Mouse (Mus musculus) neural tube, embryonic 15.5 days (tissue): ENCODE data around the gene Rnaseh2b. TPM values are rescaled to one million over a fixed set of nuclear protein-coding genes. Genes with fewer than 3 reads are reported as not detected.

Experiments
- ATAC-seq: fragments of 200-750 bp; cut with Nextera tagmentation; 2 replicates; pipeline ENCODE4 v1.8.0; 2017; ENCODE audit warnings: mild to moderate bottlenecking, moderate TSS enrichment, moderate library complexity; ENCODE audit not compliant: low FRiP score
- H3K27ac ChIP-seq: fragments of 300-500 bp; sonication (generic); replicated peaks from 2 replicates; pipeline ENCODE4 v1.5.1; 2015; ENCODE audit warnings: mild to moderate bottlenecking, inconsistent platforms
- H3K27me3 ChIP-seq: fragments of 300-500 bp; sonication (generic); replicated peaks from 2 replicates; pipeline ENCODE4 v1.6.1; 2015; ENCODE audit warnings: inconsistent platforms
- H3K36me3 ChIP-seq: fragments of 300-500 bp; sonication (generic); 2 replicates; pipeline ENCODE4 v1.6.1; 2015; ENCODE audit warnings: inconsistent platforms
- H3K4me1 ChIP-seq: fragments of 300-500 bp; sonication (generic); 2 replicates; pipeline ENCODE4 v1.6.1; 2015; ENCODE audit warnings: inconsistent platforms
- H3K4me2 ChIP-seq: fragments of 300-500 bp; sonication (generic); 2 replicates; pipeline ENCODE4 v1.6.1; 2015; ENCODE audit warnings: inconsistent platforms, mild to moderate bottlenecking, moderate library complexity
- H3K4me3 ChIP-seq: fragments of 300-500 bp; sonication (generic); replicated peaks from 2 replicates; pipeline ENCODE4 v1.5.1; 2015; ENCODE audit warnings: mild to moderate bottlenecking, inconsistent platforms
- H3K9ac ChIP-seq: fragments of 300-500 bp; sonication (generic); replicated peaks from 2 replicates; pipeline ENCODE4 v1.6.1; 2015; ENCODE audit warnings: mild to moderate bottlenecking, inconsistent platforms
- H3K9me3 ChIP-seq: fragments of 300-500 bp; sonication (generic); replicated peaks from 2 replicates; pipeline ENCODE4 v1.6.1; 2016; ENCODE audit warnings: inconsistent platforms
- WGBS: fragments of 180-500 bp; shearing (Covaris S2); methylation state at CpG from one replicate; pipeline ENCODE4 v1.1.7; 2015; ENCODE audit warnings: mixed read lengths; 5-methylcytosine and 5-hydroxymethylcytosine counted together
- polyA plus RNA-seq: library from polyadenylated mRNA; unstranded; fragments of >200 nt; fragmentation: Nextera tagmentation; extraction: Ambion mirVana; gene quantifications from 2 replicates; pipeline ENCODE4 v1.2.1, GENCODE M21; 2015

Rnaseh2b gene
- polyA plus RNA-seq, 1 experiment from 2014 or later: 25.8 TPM

DNA sequence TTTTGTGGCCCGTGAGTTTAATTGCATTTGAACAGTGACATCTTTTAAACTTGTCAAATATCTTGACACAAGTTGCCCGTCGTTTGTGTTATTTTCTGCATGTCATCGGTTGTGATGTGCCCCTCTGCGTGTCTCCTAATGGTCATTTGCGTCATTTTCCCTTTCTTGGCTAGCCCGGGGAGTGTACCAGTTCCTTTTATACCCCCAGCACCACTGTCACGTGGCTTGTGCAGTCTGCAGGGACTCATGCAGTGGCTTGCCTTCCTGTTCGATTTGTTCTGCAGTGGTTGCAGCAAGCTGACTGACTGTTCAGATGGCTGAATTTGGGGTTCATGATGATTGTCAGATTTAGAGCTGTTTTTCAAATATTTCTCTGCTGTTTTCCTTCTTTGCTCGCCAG is 81.6 kb downstream of the Rnaseh2b start:
- H3K27me3 ChIP-seq: no peaks in the 10 kb centered on the region
- no peak for ATAC-seq
- WGBS: 78% methylated on average over 10 of the region's 10 CpGs

DNA sequence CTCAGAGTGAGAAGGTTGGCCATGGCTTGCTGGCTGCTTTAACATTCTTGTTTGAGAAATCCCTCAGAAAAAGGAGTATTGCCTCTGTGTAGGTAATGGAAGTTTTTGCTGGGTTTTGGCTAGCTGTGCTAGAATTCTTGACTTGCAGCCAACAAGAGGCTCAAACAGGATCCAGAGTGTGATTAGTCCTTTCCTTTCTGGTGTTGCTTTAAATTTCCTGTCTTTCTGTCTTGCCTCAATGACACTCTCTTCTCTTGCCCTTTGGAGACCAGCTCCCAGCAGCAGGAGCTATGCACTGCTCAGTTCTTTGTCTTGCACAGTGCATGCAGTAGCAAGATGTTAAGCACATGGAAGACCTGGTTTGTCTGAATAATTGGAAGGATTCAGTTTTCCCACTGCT is 83.3 kb downstream of the Rnaseh2b start:
- no peak overlapping the region for H3K4me3 ChIP-seq
- no peaks in the 10 kb centered on the region for H3K27me3 ChIP-seq
- no peaks in the 10 kb centered on the region for H3K9me3 ChIP-seq
- ATAC-seq: no peak
- no peaks in the 10 kb centered on the region for H3K36me3 ChIP-seq
- H3K4me1 ChIP-seq: peaks cover 8% of the 10 kb centered on the region; the same call in 1 of the 2 replicates
- H3K4me2 ChIP-seq: no peak overlapping the region
- no peak overlapping the region for H3K27ac ChIP-seq
- H3K9ac ChIP-seq: no peak overlapping the region

More for the DNA sequence above, 81.6 kb downstream of the Rnaseh2b start:
- Histone ChIP-seq H3K9ac (no peak overlapping the region), H3K4me2 (no peak overlapping the region), H3K27ac (no peak overlapping the region), H3K9me3 (no peaks in the 10 kb centered on the region), H3K4me1 (peaks cover 8% of the 10 kb centered on the region; the same call in 1 of the 2 replicates), H3K36me3 (no peaks in the 10 kb centered on the region), H3K4me3 (no peak overlapping the region)

- WGBS: 85% methylated on average over 2 of the region's 2 CpGs
These were observed 83.7 kb downstream of the Rnaseh2b start for GRCm38 (mm10) chr14:62376115-62376514.

GRCm38 (mm10) chr14:62379391-62379790 is 87.0 kb downstream of the Rnaseh2b start:
- Histone ChIP-seq H3K9ac (no peak overlapping the region), H3K27me3 (no peaks in the 10 kb centered on the region), H3K4me2 (no peak overlapping the region), H3K4me1 (peaks cover 4% of the 10 kb centered on the region; the same call in 1 of the 2 replicates), H3K27ac (no peak overlapping the region), H3K9me3 (no peaks in the 10 kb centered on the region), H3K4me3 (no peak overlapping the region), H3K36me3 (no peaks in the 10 kb centered on the region)
- ATAC-seq: no peak
- 92% methylated on average over 2 of the region's 2 CpGs for WGBS

More at GRCm38 (mm10) chr14:62376115-62376514, 83.7 kb downstream of the Rnaseh2b start:
- no peak for ATAC-seq
- no peak overlapping the region for H3K27ac ChIP-seq
- H3K9ac ChIP-seq: no peak overlapping the region
- H3K9me3 ChIP-seq: no peaks in the 10 kb centered on the region
- no peaks in the 10 kb centered on the region for H3K27me3 ChIP-seq
- H3K36me3 ChIP-seq: no peaks in the 10 kb centered on the region
- no peak overlapping the region for H3K4me3 ChIP-seq
- no peak overlapping the region for H3K4me2 ChIP-seq
- H3K4me1 ChIP-seq: peaks cover 8% of the 10 kb centered on the region; the same call in 1 of the 2 replicates

GRCm38 (mm10) chr14:62380606-62381005 is 88.2 kb downstream of the Rnaseh2b start:
- no peak overlapping the region for H3K9ac ChIP-seq
- no peak for ATAC-seq
- WGBS: 83% methylated on average over 6 of the region's 6 CpGs

DNA sequence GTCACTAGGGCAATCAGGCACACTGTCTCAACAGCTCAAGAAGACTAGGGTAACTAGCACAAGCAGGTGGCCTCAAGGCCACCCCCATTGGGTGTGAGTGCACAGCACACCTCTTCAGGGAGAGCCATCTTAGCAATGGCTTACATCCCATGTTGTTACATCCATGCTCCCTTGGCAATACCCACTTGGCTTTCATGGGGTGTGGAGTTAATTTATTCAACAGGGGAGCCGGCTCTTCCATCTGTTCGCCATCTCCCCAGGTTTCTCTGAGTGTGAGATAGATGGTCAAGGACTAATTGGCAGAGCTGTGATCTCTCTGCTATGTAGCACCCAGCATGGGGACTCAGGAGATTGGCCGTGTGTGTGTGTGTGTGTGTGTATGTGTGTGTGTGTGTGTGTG is 90.7 kb downstream of the Rnaseh2b start:
- H3K4me1 ChIP-seq: no peaks in the 10 kb centered on the region
- no peaks in the 10 kb centered on the region for H3K27me3 ChIP-seq
- H3K9me3 ChIP-seq: no peaks in the 10 kb centered on the region
- WGBS: 83% methylated on average over 3 of the region's 3 CpGs
- no peak for ATAC-seq
- H3K9ac ChIP-seq: no peak overlapping the region
- H3K36me3 ChIP-seq: no peaks in the 10 kb centered on the region
- no peak overlapping the region for H3K27ac ChIP-seq
- no peak overlapping the region for H3K4me2 ChIP-seq
- H3K4me3 ChIP-seq: no peak overlapping the region

More at GRCm38 (mm10) chr14:62380606-62381005, 88.2 kb downstream of the Rnaseh2b start:
- no peak overlapping the region for H3K4me3 ChIP-seq
- H3K27me3 ChIP-seq: no peaks in the 10 kb centered on the region
- no peaks in the 10 kb centered on the region for H3K36me3 ChIP-seq
- no peaks in the 10 kb centered on the region for H3K4me1 ChIP-seq
- no peaks in the 10 kb centered on the region for H3K9me3 ChIP-seq
- H3K27ac ChIP-seq: no peak overlapping the region
- H3K4me2 ChIP-seq: no peak overlapping the region

DNA sequence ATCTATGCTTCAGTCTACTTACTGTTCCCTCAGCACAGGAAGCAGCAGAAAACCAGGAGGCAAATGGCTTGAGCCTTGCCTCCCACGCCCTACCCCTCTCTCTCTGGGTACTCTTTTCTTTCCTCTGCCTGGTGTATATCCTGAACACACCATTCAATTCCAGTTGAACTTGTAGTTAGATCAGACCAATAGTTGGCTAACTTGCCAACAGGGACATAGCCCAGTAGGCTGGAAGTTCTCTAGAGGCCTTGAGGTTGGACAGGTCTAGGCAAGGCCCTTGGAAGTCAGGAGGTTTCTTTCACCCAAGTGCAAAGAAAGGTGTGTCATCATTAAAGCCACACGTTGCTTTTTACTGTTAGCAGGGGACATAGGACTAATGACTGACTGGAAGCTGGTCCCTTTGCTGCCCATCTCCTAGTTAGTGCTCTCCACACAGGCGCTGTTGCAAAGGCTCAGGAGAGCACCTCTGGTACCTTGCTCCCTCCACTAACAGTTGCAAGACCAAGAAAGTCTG is 91.5 kb downstream of the Rnaseh2b start:
- H3K27ac ChIP-seq: no peak overlapping the region
- peaks cover under 1% of the 10 kb centered on the region; the same call in 1 of the 2 replicates for H3K4me1 ChIP-seq
- no peaks in the 10 kb centered on the region for H3K9me3 ChIP-seq
- no peaks in the 10 kb centered on the region for H3K27me3 ChIP-seq
- H3K36me3 ChIP-seq: no peaks in the 10 kb centered on the region
- 93% methylated on average over 3 of the region's 3 CpGs for WGBS
- ATAC-seq: no peak
- H3K9ac ChIP-seq: no peak overlapping the region
- H3K4me2 ChIP-seq: no peak overlapping the region
- no peak overlapping the region for H3K4me3 ChIP-seq

- WGBS: 38% methylated on average over 6 of the region's 6 CpGs
- ATAC-seq: peak; percentile 55; the same call in 1 of the 2 replicates
- Histone ChIP-seq H3K4me1 (peaks cover 12% of the 10 kb centered on the region; the same call in 1 of the 2 replicates), H3K27ac (peak overlapping the region; percentile 23; the same call in 1 of the 2 replicates), H3K9ac (no peak overlapping the region; the same call in 1 of the 2 replicates), H3K4me2 (peak overlapping the region; percentile 23; the same call in 1 of the 2 replicates), H3K4me3 (no peak overlapping the region), H3K9me3 (no peaks in the 10 kb centered on the region), H3K27me3 (no peaks in the 10 kb centered on the region), H3K36me3 (no peaks in the 10 kb centered on the region)
These were observed 96.8 kb downstream of the Rnaseh2b start for GRCm38 (mm10) chr14:62389064-62389728.

DNA sequence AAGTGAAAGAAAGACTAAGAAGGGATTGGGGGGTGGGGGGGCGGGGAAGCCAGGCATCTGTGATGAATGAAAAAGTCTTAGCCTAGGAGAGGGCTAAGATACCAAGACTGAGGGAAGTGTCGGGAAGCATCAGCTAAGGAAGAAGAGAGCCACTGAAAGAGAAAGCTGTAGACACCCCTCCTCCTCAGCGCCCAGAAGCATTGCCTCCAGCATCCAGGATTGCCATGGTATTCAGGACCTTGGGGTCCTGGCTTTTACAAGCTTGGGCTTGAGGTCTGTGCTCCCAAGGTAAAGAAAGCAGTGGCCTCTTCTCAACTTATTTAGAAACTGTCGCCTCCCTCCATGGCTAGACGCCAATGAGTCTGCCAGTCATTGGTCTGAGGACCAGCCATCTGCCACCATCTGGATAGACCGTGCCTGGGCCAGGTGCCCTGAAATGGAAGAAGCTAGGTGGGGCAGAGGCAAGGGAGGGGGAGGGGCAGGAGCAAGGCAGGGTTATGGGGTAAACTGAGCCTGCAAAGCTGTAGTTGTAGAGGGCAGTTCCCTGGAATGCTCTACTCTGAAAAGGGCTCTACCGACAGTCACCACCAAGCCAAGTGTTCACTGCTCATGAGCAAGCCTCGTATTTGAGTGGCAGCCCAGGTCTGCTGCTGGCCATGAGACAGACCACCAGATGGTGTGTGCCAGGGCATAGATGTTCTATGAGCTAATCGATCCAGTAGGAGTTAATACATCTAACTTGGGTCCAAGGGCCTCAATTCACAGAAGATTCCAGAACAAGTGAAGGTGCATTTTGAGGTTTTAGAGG is 97.5 kb downstream of the Rnaseh2b start:
- no peaks in the 10 kb centered on the region for H3K27me3 ChIP-seq
- peak; percentile 11; the same call in 1 of the 2 replicates for ATAC-seq
- WGBS: 78% methylated on average over 9 of the region's 9 CpGs

DNA sequence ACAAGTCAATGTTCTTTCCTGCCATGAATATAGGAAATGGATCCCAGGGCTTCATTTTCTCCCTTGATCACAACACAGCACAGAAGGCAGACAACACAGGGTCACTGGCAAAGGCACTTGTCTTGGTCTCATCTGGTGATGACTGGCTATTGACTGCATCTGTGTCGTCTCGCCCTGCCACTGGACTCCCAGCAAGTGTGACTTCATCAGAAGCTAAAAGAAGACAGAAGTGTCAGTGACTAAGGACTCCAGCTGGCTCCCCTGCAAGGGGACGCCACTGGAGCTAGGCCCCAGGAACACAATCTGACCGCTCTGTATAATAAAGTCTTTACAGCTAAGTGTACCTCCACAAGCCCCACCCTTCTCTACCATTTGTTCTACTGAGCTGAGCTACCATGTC is 100.4 kb downstream of the Rnaseh2b start:
- Histone ChIP-seq H3K4me1 (peaks cover 12% of the 10 kb centered on the region; the same call in 1 of the 2 replicates), H3K4me3 (no peak overlapping the region), H3K9me3 (no peaks in the 10 kb centered on the region), H3K27me3 (no peaks in the 10 kb centered on the region), H3K4me2 (no peak overlapping the region), H3K9ac (no peak overlapping the region), H3K27ac (no peak overlapping the region), H3K36me3 (no peaks in the 10 kb centered on the region)
- WGBS: 68% methylated on average over 4 of the region's 4 CpGs
- no peak for ATAC-seq

More for the DNA sequence above, 97.5 kb downstream of the Rnaseh2b start:
- Histone ChIP-seq H3K9me3 (no peaks in the 10 kb centered on the region), H3K4me2 (no peak overlapping the region), H3K27ac (no peak overlapping the region), H3K4me1 (peaks cover 12% of the 10 kb centered on the region; the same call in 1 of the 2 replicates), H3K9ac (no peak overlapping the region), H3K4me3 (no peak overlapping the region), H3K36me3 (no peaks in the 10 kb centered on the region)

GRCm38 (mm10) chr14:62395346-62395745 is 103.0 kb downstream of the Rnaseh2b start:
- Histone ChIP-seq H3K9ac (no peak overlapping the region), H3K36me3 (no peaks in the 10 kb centered on the region), H3K4me2 (no peak overlapping the region), H3K9me3 (no peaks in the 10 kb centered on the region), H3K27me3 (no peaks in the 10 kb centered on the region), H3K4me3 (no peak overlapping the region), H3K4me1 (no peaks in the 10 kb centered on the region), H3K27ac (no peak overlapping the region)
- ATAC-seq: no peak
- WGBS: 84% methylated on average over 2 of the region's 2 CpGs
